Mouse (Mus musculus) cerebellum, adult 8-10 months (tissue): ENCODE measurements around the gene Ube3b.

Experiments
- DNase-seq: peaks from one replicate; pipeline ENCODE4 v3.0.0; 2022

Ube3b gene

DNA sequence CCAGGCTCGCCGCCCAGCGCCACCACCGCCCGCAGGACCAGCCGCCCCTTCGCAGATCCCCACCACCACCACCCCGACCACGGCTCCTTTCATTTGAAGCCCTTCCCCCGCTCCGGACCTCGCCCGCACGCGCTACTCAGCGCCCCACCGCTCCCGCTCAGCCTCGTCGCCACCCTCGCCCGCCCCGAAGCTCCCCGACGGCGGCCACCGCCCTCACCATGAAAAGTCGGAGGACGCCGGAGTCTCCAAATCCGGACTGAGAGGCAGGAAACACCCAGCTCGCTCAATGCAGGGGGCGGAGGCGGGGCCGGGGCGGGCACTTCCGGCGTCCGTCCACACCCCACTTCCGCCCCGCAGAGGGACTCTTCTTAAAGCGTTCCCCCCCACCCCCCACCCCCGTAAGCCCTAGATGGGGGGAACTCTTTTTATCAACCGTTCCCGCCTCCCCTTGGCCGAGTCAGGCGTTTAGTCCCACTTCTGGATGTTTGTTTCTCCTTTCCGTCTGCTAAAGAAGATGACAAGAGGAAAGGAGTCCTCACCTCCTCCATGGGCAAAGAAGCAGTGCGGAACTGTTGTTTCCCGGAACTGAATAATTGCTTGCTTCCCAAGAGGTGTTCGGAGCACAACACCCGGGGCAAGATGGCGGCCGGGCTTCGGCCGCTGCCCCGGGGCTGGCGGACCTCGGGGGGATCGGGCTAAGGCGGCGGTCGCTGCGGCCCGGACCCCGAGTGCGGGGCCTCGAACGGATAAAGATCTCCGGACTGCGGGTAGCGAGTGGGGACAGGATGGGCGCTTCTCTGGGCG, at the start of gene Ube3b, which contains the start of gene Kctd10:
Ube3b (plus strand) TSS at position 399 of the 804 bp plus-strand sequence.
Kctd10 (minus strand) TSS at position 300 of the 804 bp plus-strand sequence.
- peak; percentile 85 for DNase-seq

DNA sequence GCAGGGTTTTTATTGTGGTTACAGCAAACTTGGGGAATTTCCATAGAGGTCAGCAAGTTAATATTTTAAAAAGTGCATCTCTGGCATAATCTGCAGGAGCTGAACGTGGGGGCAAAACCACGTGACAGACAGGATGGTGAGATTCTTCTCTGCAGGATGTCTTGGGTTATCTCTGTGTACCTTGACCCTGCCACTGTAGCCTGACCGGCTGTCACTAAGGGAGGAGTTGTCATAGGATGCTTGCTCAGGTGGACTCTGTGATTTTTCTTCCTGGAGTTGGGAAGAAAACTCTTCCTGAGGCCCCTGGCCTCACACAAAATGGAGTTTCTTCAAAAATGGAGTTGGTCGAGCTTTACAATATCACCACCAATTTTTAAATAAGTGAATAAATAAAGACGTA, 37.4 kb upstream of the Ube3b start:
- DNase-seq = no peak

DNA sequence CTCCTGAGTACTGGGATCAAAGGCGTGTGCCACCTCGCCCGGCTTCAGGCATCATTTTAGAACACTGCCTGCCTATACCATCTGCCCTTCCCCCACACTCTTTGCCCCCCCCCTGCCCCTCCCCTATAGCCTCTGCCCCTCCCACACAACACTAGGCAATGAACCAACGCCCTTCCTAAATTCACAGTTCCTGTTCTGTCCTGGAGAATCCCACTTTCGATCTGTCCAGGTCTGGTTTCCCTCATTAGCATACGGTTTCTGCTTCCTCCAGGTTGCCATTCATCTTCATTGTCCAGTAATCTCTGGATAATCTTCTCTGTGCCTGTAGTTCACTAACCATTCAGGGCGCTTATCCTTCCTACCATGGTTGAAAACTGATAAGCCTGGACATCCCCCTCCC, 36.8 kb upstream of the Ube3b start:
- DNase-seq = no peak

DNA sequence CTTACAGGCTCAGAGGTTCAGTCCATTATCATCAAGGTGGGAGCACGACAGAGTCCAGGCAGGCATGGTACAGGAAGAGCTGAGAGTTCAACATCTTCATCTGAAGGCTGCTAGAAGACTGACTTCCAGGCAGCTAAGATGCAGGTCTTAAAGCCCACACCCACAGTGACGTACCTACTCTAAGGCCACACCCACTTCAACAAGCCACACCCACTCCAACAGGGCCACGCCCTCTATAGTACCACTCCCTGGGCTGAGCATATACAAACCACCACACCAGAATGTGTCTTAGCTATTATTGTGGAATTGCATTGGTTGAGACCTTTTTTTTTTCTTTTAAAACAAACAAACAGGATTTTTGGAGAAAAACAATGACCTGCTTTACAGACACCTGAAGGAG, 34.9 kb upstream of the Ube3b start:
- DNase-seq = no peak

DNA sequence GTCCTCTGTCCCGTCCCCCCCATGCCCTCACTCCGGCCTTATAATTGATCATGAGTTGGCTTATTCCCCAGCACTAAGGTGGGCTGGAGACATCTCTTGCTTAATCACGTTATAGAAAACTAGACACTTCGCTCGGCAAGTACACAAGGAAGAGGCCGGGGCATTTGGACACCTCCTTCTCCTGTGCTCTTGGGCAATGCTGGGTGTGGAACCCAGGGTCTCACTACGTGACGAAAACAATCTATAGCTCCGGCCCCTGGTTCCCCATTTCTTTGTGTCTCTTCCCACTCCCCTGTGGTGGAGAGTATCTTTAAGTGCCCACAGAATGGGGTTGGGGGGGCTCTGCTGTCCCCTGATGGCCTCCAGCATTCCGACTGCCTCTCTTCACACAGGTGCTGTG, 33.4 kb upstream of the Ube3b start:
- DNase-seq = no peak

DNA sequence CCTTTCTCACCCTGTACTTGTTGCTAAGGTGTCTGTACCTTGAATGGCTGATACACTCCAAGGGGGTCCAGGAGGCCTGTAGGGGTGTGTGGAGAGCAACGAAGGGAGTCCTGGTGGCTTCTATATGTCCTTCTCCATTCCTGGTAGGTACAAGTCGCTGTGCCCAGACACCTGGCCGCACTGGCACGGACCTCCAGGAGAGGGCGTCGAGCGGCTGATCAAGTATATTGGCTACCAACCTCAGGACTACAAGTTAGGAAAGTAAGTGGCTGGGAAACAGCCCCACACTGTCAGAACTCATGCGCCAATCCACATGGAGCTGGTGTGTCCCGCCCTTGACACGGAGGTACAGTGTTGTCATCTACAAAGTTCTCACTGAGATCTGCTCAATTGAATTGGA, 28.9 kb upstream of the Ube3b start:
- DNase-seq = no peak

DNA sequence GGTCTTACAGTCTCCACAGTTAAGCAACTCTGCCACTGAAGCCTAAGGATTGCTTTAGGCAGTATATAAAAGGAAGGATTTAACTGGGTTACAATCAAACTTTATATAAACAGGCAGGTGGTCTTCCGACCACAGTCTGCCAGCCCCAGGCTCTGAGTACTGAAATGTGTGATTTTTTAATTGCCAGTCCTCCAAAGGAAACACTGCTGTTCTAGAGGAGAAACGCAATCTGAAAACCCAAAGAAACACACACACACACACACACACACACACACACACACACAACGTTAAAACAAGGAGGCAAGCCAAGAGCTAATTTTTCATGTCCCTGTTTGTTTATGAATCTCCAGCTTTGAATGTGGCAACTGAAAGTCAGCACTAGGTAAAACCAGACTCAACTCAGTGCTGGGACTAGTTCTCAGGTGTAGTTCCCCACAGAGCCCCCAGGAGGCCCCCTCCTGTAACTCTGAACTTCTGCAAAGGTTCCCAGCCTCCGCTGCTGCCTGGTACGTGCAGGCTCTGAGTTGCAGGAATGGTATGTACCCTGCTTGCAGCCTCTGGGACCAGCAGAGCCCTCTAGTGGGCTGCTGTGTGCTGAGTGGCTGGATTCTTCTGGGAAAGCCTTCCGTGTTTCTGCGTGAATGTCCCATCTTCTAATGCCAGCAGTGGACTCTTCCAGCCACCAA, 24.0 kb upstream of the Ube3b start:
- no peak for DNase-seq

DNA sequence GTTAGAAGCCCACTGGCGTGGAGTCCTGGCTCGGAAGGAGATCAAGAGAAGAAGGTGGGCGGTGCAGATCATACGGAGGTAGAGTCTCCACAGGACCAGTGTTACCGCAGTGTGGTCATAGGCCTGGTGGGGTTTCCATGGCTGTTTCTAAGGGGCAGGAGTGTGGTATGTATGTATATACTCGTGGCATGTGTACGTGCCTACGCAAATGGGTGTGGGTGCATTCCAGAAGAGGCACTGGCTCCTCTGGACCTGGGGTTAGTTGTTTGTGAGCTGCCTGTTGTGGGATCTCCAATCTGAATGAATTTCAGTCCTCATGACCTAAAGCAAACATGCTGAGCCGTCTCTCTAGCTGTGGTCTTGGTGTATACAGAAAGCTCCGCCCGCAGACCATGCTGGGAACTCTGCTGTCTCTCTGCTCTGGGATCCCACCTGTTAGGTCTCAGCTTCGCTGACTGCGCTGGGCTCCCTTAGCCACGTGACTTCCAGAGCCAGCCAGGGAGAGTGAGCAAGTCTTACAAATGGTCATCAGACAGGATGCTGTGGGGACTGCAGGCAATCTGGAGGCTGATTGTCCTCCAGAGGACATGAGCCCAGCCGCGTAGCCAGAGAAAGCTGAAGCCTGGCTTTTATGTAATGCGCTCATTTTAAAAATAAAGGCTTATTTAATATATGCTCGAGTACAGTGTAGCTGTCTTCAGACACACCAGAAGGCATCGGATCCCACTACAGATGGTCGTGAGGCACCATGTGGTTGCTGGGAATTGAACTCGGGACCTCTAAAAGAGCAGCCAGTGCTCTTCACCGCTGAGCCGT, 23.3 kb upstream of the Ube3b start:
- DNase-seq = no peak

DNA sequence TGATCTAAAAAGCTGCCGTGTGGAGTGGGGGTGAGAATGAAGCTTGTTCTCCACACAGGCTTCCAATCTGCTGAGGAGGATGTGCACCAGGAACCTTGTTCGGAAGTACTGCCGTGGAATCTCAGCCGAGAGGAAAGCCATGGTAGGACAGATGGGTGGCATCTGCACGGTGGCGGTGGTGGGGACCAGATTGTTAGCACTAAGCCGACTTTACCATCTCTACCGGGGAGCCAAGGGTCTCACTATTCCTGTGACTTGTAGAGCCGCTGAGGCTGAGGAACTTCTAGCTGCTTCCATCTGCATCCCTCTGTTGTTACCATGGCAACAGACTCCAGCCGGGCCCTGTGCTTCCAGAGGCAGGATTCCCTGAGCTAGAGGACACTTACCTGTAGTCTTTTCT, 21.6 kb upstream of the Ube3b start:
- DNase-seq = no peak

DNA sequence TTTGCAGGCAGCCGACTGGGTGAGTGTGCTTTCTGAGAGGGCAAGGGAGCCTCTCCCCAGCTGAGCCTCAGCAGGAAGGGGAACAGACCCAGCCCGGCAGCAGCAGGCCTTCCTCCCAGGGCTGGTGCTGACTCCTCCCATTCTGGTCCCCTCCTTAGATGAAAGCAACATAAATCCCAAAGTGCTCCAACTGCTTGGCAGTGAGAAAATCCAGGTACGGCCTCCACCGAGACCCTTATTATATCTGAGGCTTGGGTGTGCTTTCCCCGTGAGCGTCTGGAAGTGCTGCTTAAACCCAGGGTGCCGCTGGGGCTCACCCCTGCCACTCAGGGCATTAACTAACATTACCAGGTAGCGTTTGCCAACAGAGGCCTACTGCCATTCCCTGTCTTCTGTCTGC, 20.8 kb upstream of the Ube3b start:
- DNase-seq = no peak

DNA sequence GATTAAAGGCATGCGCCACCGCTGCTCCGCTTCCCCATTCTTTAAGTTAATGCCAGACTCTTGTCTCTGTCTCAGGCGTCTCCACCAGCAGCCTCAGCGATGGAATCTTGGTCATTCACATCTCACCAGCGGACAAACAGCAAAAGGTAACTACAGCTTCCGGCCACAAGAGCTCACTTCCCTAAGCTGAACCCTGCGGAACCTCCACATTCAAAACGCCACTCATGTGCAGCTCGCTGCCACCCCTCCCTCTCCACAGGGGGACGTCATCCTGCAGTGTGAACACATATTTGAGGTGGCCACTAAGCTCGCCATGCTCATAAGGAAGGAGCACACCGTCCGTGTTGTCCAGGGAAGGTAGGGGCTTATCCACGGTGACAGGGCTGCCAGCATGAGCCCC, 19.4 kb upstream of the Ube3b start:
- no peak for DNase-seq

DNA sequence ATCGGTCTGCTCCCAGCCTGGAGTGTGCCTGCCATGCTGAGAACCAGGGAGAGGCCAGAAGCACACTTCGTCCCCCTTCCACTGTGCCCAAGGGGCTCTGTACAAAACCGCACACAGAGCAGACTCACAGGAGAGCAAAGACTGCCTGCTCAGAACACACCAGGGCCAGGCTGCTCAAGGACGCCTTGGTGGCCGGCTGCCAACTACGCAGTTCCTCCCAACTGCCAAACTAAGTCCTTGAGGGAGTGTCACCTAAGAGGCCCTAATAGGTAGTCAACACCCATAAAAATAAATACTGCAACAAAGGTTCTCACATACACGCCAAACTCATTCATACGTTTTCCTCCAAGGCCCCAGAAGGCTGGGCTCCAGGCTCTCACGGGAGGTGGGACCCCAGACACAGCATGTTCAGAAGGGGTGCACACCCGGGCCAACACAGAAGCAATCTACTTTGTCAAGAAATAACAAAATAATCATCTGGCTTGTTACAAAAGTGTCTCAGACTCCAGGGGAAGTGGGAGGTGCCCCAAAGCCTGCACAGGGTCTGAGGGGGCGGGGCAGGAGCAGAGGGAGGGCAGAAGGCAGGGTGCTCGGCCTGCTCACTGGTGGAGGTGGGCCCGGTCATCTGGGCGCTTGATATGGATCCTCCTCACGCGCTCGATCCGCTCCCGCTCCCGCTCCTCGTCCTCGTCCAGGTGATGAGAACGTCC, 15.2 kb upstream of the Ube3b start:
- DNase-seq = no peak

DNA sequence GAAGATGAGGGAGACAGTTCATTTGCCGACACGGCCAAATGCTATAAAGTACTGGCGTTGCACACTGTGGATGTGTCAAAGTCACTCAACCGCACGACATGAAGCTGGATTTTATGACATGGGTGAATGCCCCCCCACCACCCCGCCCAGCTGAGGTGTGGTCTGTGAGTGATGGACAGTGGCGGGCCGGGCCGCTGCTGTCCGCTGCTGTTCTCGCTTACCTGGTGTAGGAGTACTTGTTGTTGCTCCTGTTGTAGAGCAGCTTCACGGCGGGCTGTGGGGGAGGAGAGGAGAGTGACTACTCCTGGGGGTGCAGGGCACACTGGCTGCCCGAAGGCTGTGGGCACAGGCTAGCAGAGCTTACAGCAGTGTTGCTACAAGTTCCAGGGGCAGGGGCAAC, 12.3 kb upstream of the Ube3b start:
- DNase-seq = no peak

DNA sequence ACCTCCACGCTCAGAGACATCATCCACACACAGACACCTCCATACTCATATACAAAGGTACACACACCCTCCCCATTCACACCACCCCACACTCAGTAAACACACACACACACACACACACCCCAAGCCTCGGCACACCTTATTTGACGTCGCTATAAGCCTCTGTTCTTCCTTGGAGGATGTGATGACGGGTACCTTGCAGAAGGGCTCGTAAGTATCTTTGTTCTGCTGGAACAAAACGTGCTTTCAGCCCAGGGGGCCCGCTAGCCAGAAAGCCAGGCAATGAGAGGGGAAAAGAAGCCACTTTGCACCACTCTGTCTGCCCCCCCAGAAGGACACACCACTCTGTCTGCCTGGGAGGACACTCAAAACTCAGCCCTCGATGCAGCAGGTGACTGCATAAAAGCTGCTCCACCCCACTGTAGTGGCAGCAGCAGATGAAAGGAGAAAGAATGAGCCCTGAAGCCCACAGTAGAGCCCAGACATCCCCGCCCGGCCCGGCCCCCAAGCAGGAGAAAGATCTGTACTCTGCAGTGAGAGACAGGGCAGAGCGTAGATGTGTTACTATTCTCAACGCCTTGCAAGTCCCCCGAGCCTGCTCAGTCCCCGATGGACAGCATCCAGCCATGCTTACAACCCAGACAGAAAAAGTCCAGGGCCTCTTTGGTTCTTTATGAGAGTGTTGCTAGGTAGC, 11.5 kb upstream of the Ube3b start:
- no peak for DNase-seq

DNA sequence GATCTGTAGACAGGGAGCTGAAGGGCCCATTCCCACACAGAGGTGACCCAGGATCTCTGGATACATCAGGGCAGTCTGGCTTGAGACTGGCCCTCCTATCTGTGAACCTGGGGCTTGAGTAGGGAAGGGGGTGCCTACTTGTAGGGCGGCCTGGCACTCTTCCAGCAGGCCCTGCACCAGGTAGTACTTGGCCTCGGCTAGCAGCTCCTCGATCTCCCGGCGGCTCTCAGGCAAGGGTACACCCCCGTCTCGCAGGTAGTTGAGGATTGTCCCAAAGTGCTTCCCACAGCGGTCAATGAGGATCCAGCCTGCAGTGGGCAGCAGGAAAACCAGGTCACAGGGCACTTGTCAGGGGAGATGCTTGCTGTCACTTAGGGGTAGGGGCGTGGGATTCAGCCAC, 10.5 kb upstream of the Ube3b start:
- DNase-seq = no peak

DNA sequence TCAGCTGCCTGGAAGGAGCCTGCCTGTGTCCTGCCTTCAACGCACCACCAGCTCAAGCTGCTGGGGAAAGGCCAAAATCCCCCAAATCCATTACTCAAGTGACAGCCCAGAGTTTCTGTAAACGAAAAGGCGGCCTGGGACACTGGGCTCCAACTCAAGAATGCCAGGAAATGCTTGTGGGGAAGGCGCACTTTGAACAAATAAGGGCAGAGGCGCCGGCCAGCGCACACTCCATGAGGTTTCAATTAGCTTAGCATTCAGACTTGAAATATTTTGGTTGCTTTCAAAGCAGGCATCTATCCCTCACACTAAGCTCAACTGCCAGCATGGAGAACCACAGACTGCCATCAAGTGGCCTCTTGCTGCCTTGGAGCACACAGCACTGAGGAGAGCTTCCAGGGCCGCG, 10.0 kb upstream of the Ube3b start:
- no peak for DNase-seq

DNA sequence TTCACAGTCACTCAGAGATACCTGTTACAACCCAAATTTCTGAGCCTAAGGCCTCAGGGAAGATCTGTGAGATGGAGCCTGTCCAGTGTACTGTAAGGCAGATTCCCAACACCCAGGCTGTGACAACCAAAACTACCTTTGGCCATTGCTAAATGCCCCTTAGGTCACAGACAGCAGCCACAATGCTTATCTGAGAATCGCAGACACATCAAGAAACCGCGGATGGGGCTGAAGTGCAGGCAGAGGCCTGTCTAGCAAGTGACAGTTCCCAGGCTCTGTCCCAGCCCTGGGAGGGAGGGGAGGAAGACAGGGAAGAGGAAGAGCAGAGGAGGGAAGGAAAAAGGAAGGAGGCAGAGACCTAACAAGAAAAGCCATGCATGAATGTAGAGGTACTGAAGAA, 9.1 kb upstream of the Ube3b start:
- no peak for DNase-seq

DNA sequence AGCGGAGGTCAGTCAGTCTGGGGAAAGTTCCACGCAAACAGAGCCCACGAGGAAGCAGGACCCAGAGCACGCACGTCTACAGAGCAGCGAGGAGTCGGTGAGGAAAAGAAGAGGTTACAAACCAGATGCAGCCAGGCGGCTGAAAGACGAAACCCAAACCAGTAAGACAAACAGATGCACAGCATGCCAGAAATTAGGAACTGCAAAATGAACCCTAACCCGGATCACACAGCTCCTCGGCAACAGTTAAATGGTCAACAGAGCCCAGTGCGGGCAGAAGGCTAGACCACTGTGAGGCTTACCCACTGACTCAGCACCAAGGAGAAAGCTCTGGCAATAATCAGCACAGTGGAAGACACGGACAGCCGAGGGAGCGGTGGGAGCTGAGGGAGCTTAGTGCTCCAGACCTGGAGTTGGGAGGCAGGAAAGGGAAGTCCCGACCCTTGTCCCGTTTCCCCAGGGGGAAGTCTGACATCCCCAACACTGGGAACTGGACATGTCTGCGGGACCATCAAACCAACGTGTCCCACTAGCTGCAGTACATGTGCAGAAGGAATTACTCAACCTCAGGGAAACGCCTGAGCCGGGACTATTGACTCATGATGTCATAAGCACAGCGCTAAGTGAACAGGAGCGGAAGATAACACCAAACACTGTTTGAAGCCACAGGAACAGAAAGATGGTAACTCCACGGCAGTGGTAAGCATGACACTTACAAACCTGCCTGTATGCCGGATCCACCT, 8.5 kb upstream of the Ube3b start:
- DNase-seq = no peak

DNA sequence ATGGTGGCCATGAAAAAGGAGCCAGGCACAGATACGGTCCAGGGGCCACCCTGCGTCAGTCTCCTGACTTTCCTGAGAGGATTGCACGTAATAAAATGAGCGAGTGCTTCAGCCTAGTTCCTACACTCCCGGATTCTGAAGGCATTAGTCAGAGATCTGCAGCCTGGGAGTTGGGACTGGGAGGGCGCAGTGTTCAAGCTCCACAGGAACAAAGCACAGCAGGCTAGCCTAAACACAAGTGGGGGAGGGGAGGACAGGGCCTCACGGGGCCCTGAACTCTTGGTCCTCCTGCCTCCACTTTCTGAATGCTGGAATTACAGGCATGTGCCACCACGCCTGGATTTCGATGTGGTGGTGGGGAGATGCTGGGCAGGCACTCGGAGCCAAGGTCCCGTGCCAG, 7.8 kb upstream of the Ube3b start:
- DNase-seq = no peak

DNA sequence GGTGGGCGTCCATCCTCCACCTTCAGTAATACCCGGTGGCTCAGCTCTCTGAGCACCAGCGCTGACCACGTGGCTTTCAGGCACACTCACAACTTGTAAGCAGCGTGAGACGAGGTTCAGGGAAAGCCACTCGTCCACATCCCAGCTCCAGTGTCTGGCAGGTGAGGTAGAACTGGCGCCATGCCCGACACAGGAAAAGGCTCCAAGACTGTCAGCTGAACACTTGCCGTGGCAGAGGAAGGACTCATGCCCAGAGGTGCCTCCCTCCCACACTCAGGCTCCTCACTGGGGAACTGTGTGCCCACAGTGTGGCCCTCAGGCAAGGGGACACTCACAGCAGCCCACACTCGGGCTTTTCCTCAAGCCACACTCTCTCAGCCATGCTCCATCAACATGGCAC, 7.2 kb upstream of the Ube3b start:
- DNase-seq = no peak

DNA sequence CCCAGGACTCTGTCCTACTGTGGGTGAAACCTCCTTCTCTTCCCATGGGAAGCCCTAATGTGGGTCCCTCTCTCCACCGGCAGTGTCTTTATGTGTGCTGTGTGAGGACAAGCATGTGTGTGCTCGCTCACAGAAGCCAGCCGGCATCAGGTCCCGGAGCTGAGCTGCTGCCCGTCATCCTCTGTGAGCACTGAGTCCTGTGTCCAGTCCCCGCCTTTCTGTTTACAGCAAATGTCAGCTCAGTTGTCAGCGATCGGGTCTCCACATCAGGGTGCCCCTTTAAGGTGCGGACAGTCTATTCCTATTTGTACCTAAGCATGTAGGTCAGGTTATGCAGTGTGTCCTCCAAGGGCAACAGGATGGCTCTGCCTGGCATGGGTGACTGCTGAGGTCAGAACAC, 6.8 kb upstream of the Ube3b start:
- DNase-seq = no peak
